25 mouse cellular contexts compared by ENCODE assay signal in genomic region chr9:12946088-12946487, GRCm38 (mm10).
DNase-seq lines count a peak whose midpoint lies in the region; ATAC-seq and TF ChIP-seq lines count a peak whose summit lies in the region.
"Had no signal": no experiment of that assay in that cellular context is flagged by ENCODE, and none has a peak within 500 bp of the region (broad histone marks: within the 10 kb centered on the region; RNA-seq: fewer than 3 reads in every experiment).

No protein-coding gene starts in this region.

- no peak overlapping the region for H3K4me3 ChIP-seq in forebrain, embryonic 10.5 days
- H3K4me3 ChIP-seq in forebrain, postnatal 0 days (ENCODE audit: low read depth, low read length) = no peak overlapping the region
- no peak overlapping the region for H3K4me3 ChIP-seq in forebrain, embryonic 12.5 days (replicated peaks)
- H3K4me3 ChIP-seq in forebrain, embryonic 16.5 days (replicated peaks; ENCODE audit: low read length) = no peak overlapping the region
- H3K4me3 ChIP-seq: embryonic facial prominence, embryonic 15.5 days; erythroblast, embryonic 14.5 days; gastrocnemius, adult 2 months; heart, embryonic 13.5 days; hindbrain, embryonic 13.5 days; intestine, embryonic 15.5 days had no signal

- no peaks in the 10 kb centered on the region for H3K36me3 ChIP-seq in forebrain, embryonic 10.5 days (replicated peaks)
- no peaks in the 10 kb centered on the region for H3K36me3 ChIP-seq in forebrain, postnatal 0 days (ENCODE audit: insufficient read depth)
- no peaks in the 10 kb centered on the region for H3K36me3 ChIP-seq in forebrain, embryonic 12.5 days (replicated peaks)
- H3K36me3 ChIP-seq in forebrain, embryonic 16.5 days (ENCODE audit: control insufficient read depth, insufficient read depth) = no peaks in the 10 kb centered on the region
- H3K36me3 ChIP-seq: embryonic facial prominence, embryonic 15.5 days; heart, embryonic 13.5 days; hindbrain, embryonic 13.5 days; intestine, embryonic 15.5 days had no signal

- no peaks in the 10 kb centered on the region for H3K27me3 ChIP-seq in forebrain, embryonic 10.5 days (ENCODE audit: poor library complexity, severe bottlenecking)
- no peaks in the 10 kb centered on the region for H3K27me3 ChIP-seq in forebrain, postnatal 0 days (ENCODE audit: insufficient read depth, low read length)
- no peaks in the 10 kb centered on the region for H3K27me3 ChIP-seq in forebrain, embryonic 12.5 days
- H3K27me3 ChIP-seq in forebrain, embryonic 16.5 days (replicated peaks; ENCODE audit: control insufficient read depth, insufficient read depth, low read length) = no peaks in the 10 kb centered on the region
- H3K27me3 ChIP-seq: embryonic facial prominence, embryonic 15.5 days; heart, embryonic 13.5 days; hindbrain, embryonic 13.5 days; intestine, embryonic 15.5 days; Patski had no signal

- no peak overlapping the region for H3K4me2 ChIP-seq in forebrain, postnatal 0 days (ENCODE audit: low read depth)
- H3K4me2 ChIP-seq in forebrain, embryonic 12.5 days = no peak overlapping the region
- H3K4me2 ChIP-seq in forebrain, embryonic 16.5 days (ENCODE audit: low read length) = no peak overlapping the region
- H3K4me2 ChIP-seq: embryonic facial prominence, embryonic 15.5 days; heart, embryonic 13.5 days; hindbrain, embryonic 13.5 days; intestine, embryonic 15.5 days had no signal

- ATAC-seq in forebrain, postnatal 0 days = no peak
- peak; percentile 61 for ATAC-seq in forebrain, embryonic 12.5 days (ENCODE audit: low FRiP score)
- peak; percentile 69 for ATAC-seq in forebrain, embryonic 16.5 days
- ATAC-seq: CD4-positive, CD25-positive, alpha-beta regulatory T cell, adult 4 months; intestine, embryonic 15.5 days; Patski had no signal

- no peak for DNase-seq in forebrain, embryonic 10.5 days (ENCODE audit: extremely low spot score, low spot score)
- no peak for DNase-seq in forebrain, postnatal 0 days
- DNase-seq in R1 (ENCODE audit: low read depth, low spot score) = peak; percentile 59
- no peak for DNase-seq in embryo, embryonic 10 days (ENCODE audit: low spot score)
- no peak for DNase-seq in adrenal gland, adult 8-10 months
- DNase-seq: adrenal gland, postnatal 10 days; B cell, adult 2 months; cerebellum, adult 11-12 months; cerebellum, adult 9-10 months; cerebellum, postnatal 25 days; embryo, embryonic 11 days; gastrocnemius, adult 2 months; gastrocnemius, postnatal 36 days; heart, adult 11 months; heart, postnatal 4 days; kidney, adult 18-20 months had no signal

- no peak overlapping the region for H3K9ac ChIP-seq in forebrain, postnatal 0 days
- H3K9ac ChIP-seq in forebrain, embryonic 12.5 days = no peak overlapping the region
- no peak overlapping the region for H3K9ac ChIP-seq in forebrain, embryonic 16.5 days (replicated peaks; ENCODE audit: low read depth, low read length)
- H3K9ac ChIP-seq: embryonic facial prominence, embryonic 15.5 days; heart, embryonic 13.5 days; hindbrain, embryonic 13.5 days; intestine, embryonic 15.5 days had no signal

- WGBS in forebrain, embryonic 10.5 days = 39% methylated on average over 1 of the region's 1 CpGs
- WGBS in forebrain, postnatal 0 days = 21% methylated on average over 1 of the region's 1 CpGs
- 10% methylated on average over 1 of the region's 1 CpGs for WGBS in forebrain, embryonic 12.5 days
- WGBS in forebrain, embryonic 16.5 days = 23% methylated on average over 1 of the region's 1 CpGs

- H3K27ac ChIP-seq in forebrain, embryonic 10.5 days = 0 out of 2 replicates have a peak overlapping the region, but pooled peaks have one; percentile 22
- H3K27ac ChIP-seq in forebrain, postnatal 0 days (ENCODE audit: low read depth, low read length) = no peak overlapping the region
- H3K27ac ChIP-seq in forebrain, embryonic 12.5 days = no peak overlapping the region
- H3K27ac ChIP-seq in forebrain, embryonic 16.5 days (ENCODE audit: low read length) = no peak overlapping the region
- H3K27ac ChIP-seq: embryonic facial prominence, embryonic 15.5 days; gastrocnemius, adult 2 months; heart, embryonic 13.5 days; hindbrain, embryonic 13.5 days; intestine, embryonic 15.5 days had no signal

- H3K4me1 ChIP-seq in forebrain, embryonic 10.5 days = no peaks in the 10 kb centered on the region
- H3K4me1 ChIP-seq in forebrain, postnatal 0 days (ENCODE audit: insufficient read depth) = no peaks in the 10 kb centered on the region
- H3K4me1 ChIP-seq in forebrain, embryonic 12.5 days = no peaks in the 10 kb centered on the region; the same call in 1 of the 2 replicates
- H3K4me1 ChIP-seq in forebrain, embryonic 16.5 days (replicated peaks; ENCODE audit: control insufficient read depth, insufficient read depth, low read length) = no peaks in the 10 kb centered on the region
- H3K4me1 ChIP-seq: embryonic facial prominence, embryonic 15.5 days; heart, embryonic 13.5 days; hindbrain, embryonic 13.5 days; intestine, embryonic 15.5 days had no signal

- H3K9me3 ChIP-seq in forebrain, embryonic 10.5 days = no peaks in the 10 kb centered on the region
- H3K9me3 ChIP-seq in forebrain, postnatal 0 days (ENCODE audit: low read length) = no peaks in the 10 kb centered on the region
- no peaks in the 10 kb centered on the region for H3K9me3 ChIP-seq in forebrain, embryonic 12.5 days
- H3K9me3 ChIP-seq in forebrain, embryonic 16.5 days (ENCODE audit: control insufficient read depth, low read length) = no peaks in the 10 kb centered on the region
- H3K9me3 ChIP-seq: embryonic facial prominence, embryonic 15.5 days; heart, embryonic 13.5 days; hindbrain, embryonic 13.5 days; intestine, embryonic 15.5 days had no signal

- TF ChIP-seq CTCF in forebrain, postnatal 0 days (IDR thresholded peaks at IDR 0.05; ENCODE audit: low read depth) = no peak
